11 mouse cellular contexts compared by ENCODE assay signal in genomic region chr1:59914799-59915198, GRCm38 (mm10). TPM values are rescaled to one million over a fixed set of nuclear protein-coding genes. Genes with fewer than 3 reads are reported as not detected.
A peak's percentile ranks its signal among the peaks of the same experiment; 100 is the strongest.
DNase-seq lines count a peak whose midpoint lies in the region; ATAC-seq lines count a peak whose summit lies in the region.
"Had no signal": no experiment of that assay in that cellular context is flagged by ENCODE, and none has a peak within 500 bp of the region (broad histone marks: within the 10 kb centered on the region; RNA-seq: fewer than 3 reads in every experiment).

No protein-coding gene starts in this region.

- no peaks in the 10 kb centered on the region for H3K27me3 ChIP-seq in lung, embryonic 16.5 days (ENCODE audit: control insufficient read depth, insufficient read depth, low read depth, low read length)
- no peaks in the 10 kb centered on the region for H3K27me3 ChIP-seq in limb, embryonic 15.5 days
- no peaks in the 10 kb centered on the region for H3K27me3 ChIP-seq in stomach, embryonic 16.5 days (ENCODE audit: control insufficient read depth, insufficient read depth, low read length)

- peak; percentile 51 for DNase-seq in CD4-positive, CD25-positive, alpha-beta regulatory T cell, adult 2 months (ENCODE audit: low read depth, low spot score)
- no peak for DNase-seq in lung, postnatal 36 days
- DNase-seq in urinary bladder, postnatal 4 days (ENCODE audit: low spot score in 2 of 2): no peak
- no peak for DNase-seq in embryo, embryonic 10 days (ENCODE audit: low spot score)
- DNase-seq: adrenal gland, postnatal 25 days; kidney, postnatal 14 days; right cerebral cortex, postnatal 4 days had no signal

- WGBS in lung, embryonic 16.5 days: 47% methylated on average over 3 of the region's 3 CpGs
- WGBS in limb, embryonic 15.5 days: 48% methylated on average over 3 of the region's 3 CpGs
- WGBS in stomach, embryonic 16.5 days: 42% methylated on average over 3 of the region's 3 CpGs

- peaks cover 24% of the 10 kb centered on the region for H3K4me1 ChIP-seq in lung, embryonic 16.5 days (replicated peaks; ENCODE audit: control insufficient read depth, insufficient read depth, low read length)
- H3K4me1 ChIP-seq in limb, embryonic 15.5 days: peaks cover 20% of the 10 kb centered on the region; the same call in 1 of the 2 replicates
- peaks cover 20% of the 10 kb centered on the region for H3K4me1 ChIP-seq in stomach, embryonic 16.5 days (ENCODE audit: control insufficient read depth, insufficient read depth, low read length)

- peak overlapping the region; percentile 96 for H3K4me3 ChIP-seq in lung, embryonic 16.5 days (ENCODE audit: low read length)
- 0 out of 2 replicates have a peak overlapping the region, but pooled peaks have one; percentile 100 for H3K4me3 ChIP-seq in limb, embryonic 15.5 days
- peak overlapping the region; percentile 96 for H3K4me3 ChIP-seq in stomach, embryonic 16.5 days (replicated peaks; ENCODE audit: low read length)

- H3K9ac ChIP-seq in lung, embryonic 16.5 days (ENCODE audit: low read length): peak overlapping the region; percentile 94
- no peak overlapping the region for H3K9ac ChIP-seq in limb, embryonic 15.5 days
- no peak overlapping the region for H3K9ac ChIP-seq in stomach, embryonic 16.5 days (ENCODE audit: low read length)

- peak overlapping the region; percentile 65 for H3K4me2 ChIP-seq in lung, embryonic 16.5 days (ENCODE audit: low read depth, low read length)
- peak overlapping the region; percentile 61; the same call in 1 of the 2 replicates for H3K4me2 ChIP-seq in limb, embryonic 15.5 days
- H3K4me2 ChIP-seq in stomach, embryonic 16.5 days (ENCODE audit: low read depth, low read length): peak overlapping the region; percentile 74

- no peak for ATAC-seq in CD4-positive, CD25-positive, alpha-beta regulatory T cell, adult 4 months
- ATAC-seq in lung, embryonic 16.5 days (ENCODE audit: low read depth): no peak
- ATAC-seq in limb, embryonic 15.5 days (ENCODE audit: insufficient number of reproducible peaks, low FRiP score, low TSS enrichment, low read depth): no peak
- no peak for ATAC-seq in stomach, embryonic 16.5 days (ENCODE audit: insufficient read depth, low FRiP score)

- H3K36me3 ChIP-seq in lung, embryonic 16.5 days (ENCODE audit: control insufficient read depth, insufficient read depth, low read length): no peaks in the 10 kb centered on the region
- no peaks in the 10 kb centered on the region for H3K36me3 ChIP-seq in limb, embryonic 15.5 days
- H3K36me3 ChIP-seq in stomach, embryonic 16.5 days (ENCODE audit: control insufficient read depth, insufficient read depth, low read length): no peaks in the 10 kb centered on the region

- H3K9me3 ChIP-seq in lung, embryonic 16.5 days (ENCODE audit: control insufficient read depth, low read length): no peaks in the 10 kb centered on the region
- H3K9me3 ChIP-seq in limb, embryonic 15.5 days: no peaks in the 10 kb centered on the region
- H3K9me3 ChIP-seq in stomach, embryonic 16.5 days (replicated peaks; ENCODE audit: control insufficient read depth, low read length): no peaks in the 10 kb centered on the region

- H3K27ac ChIP-seq in lung, embryonic 16.5 days (ENCODE audit: low read length): peak overlapping the region; percentile 24; the same call in 1 of the 2 replicates
- no peak overlapping the region for H3K27ac ChIP-seq in limb, embryonic 15.5 days
- H3K27ac ChIP-seq in stomach, embryonic 16.5 days (ENCODE audit: low read length): no peak overlapping the region

RNA-seq across cellular contexts. Expression of gene Fam117b, which starts 2.0 kb away (rescaled TPM):
- polyA plus RNA-seq in CD4-positive, CD25-positive, alpha-beta regulatory T cell, adult 4 months (2017; shearing (Covaris generic)): 10 to 100 TPM; 12.1 to 15.4 TPM
- 8.4 and 8.9 TPM in 2 replicates for polyA plus RNA-seq in lung, embryonic 16.5 days (2015; fragmentation: Nextera tagmentation; extraction: Ambion mirVana)
- polyA plus RNA-seq in limb, embryonic 15.5 days (2015; fragmentation: Nextera tagmentation; extraction: Ambion mirVana): 5.6 and 8.3 TPM in 2 replicates
- polyA plus RNA-seq in stomach, embryonic 16.5 days (2015; fragmentation: Nextera tagmentation; extraction: Ambion mirVana): 3.6 and 4.0 TPM in 2 replicates
